18 mouse cellular contexts compared by ENCODE assay signal in the genomic region with DNA sequence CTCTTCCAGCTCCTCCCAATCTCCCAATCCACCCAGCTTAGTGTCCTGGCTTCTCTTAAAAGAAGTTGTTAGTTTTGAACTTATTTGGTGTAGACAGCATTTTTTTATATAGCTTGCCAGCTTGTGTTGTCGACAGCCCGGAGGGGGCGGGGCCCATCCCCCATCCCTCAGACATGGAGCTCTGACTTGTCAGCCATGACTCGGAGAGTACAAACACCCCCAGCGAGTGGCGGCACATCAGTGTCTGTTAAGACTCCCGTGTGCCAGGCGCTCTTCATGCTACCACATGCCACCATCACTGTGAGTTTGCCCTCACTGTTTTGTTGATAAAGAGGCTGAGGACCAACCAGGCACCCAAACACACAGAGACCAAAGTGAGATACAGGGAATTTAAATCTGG. TPM values are rescaled to one million over a fixed set of nuclear protein-coding genes. Genes with fewer than 3 reads are reported as not detected.
"Had no signal": no experiment of that assay in that cellular context is flagged by ENCODE, and none has a peak within 500 bp of the region (broad histone marks: within the 10 kb centered on the region; RNA-seq: fewer than 3 reads in every experiment).

No protein-coding gene starts in this region.

- H3K4me2 ChIP-seq: liver, embryonic 13.5 days; midbrain, embryonic 12.5 days; midbrain, embryonic 15.5 days; stomach, embryonic 15.5 days had no signal

- H3K36me3 ChIP-seq: liver, embryonic 13.5 days; midbrain, embryonic 12.5 days; midbrain, embryonic 15.5 days; stomach, embryonic 15.5 days had no signal

- ATAC-seq: midbrain, embryonic 15.5 days had no signal

- H3K9ac ChIP-seq: liver, embryonic 13.5 days; midbrain, embryonic 12.5 days; midbrain, embryonic 15.5 days; stomach, embryonic 15.5 days had no signal

- H3K4me1 ChIP-seq: liver, embryonic 13.5 days; stomach, embryonic 15.5 days had no signal

- DNase-seq: kidney, adult 18-20 months; kidney, adult 9 months; kidney, postnatal 14 days; kidney, postnatal 4 days; layer of hippocampus, adult 9-11 months; liver, embryonic 13.5 days; lung, adult 2 months; lung, postnatal 14 days; lung, postnatal 4 days; right cerebral cortex, adult 18-20 months; right cerebral cortex, postnatal 25 days; spleen, adult 18-20 months; thymus, postnatal 25 days had no signal

- H3K27ac ChIP-seq: left cerebral cortex, adult 2 months; liver, embryonic 13.5 days; midbrain, embryonic 12.5 days; midbrain, embryonic 15.5 days; stomach, embryonic 15.5 days had no signal

- H3K9me3 ChIP-seq: liver, embryonic 13.5 days; midbrain, embryonic 12.5 days; midbrain, embryonic 15.5 days; stomach, embryonic 15.5 days had no signal

- H3K27me3 ChIP-seq: liver, embryonic 13.5 days; midbrain, embryonic 15.5 days; stomach, embryonic 15.5 days had no signal

- H3K4me3 ChIP-seq: left cerebral cortex, adult 2 months; liver, embryonic 13.5 days; midbrain, embryonic 12.5 days; midbrain, embryonic 15.5 days; myocyte; stomach, embryonic 15.5 days had no signal

RNA-seq across cellular contexts. Expression of a gene that starts 58.5 kb away (rescaled TPM):
- polyA plus RNA-seq: myocyte had no signal
